Mouse (Mus musculus) neural tube, embryonic 12.5 days (tissue): ENCODE data around the gene Vmn1r189. TPM values are rescaled to one million over a fixed set of nuclear protein-coding genes. Genes with fewer than 3 reads are reported as not detected.
A peak's percentile ranks its signal among the peaks of the same experiment; 100 is the strongest.
"Not testable (repeated sequence)": the region's sequence is repeated elsewhere in the genome, so short reads cannot be mapped to it uniquely, and the experiment has no call there.

Experiments
- ATAC-seq: fragments of 200-750 bp; cut with Nextera tagmentation; 2 replicates; pipeline ENCODE4 v1.8.0; 2017; ENCODE audit warnings: low read depth, mild to moderate bottlenecking, moderate TSS enrichment, moderate library complexity; ENCODE audit not compliant: low FRiP score
- H3K27ac ChIP-seq: fragments of 300-500 bp; sonication (generic); 2 replicates; pipeline ENCODE4 v1.5.1; 2016
- H3K27me3 ChIP-seq: fragments of 300-500 bp; sonication (generic); replicated peaks from 2 replicates; pipeline ENCODE4 v1.6.1; 2016; ENCODE audit warnings: mild to moderate bottlenecking
- H3K36me3 ChIP-seq: fragments of 300-500 bp; sonication (generic); 2 replicates; pipeline ENCODE4 v1.6.1; 2016; ENCODE audit warnings: mild to moderate bottlenecking
- H3K4me1 ChIP-seq: fragments of 300-500 bp; sonication (generic); 2 replicates; pipeline ENCODE4 v1.6.1; 2016
- H3K4me2 ChIP-seq: fragments of 300-500 bp; sonication (generic); replicated peaks from 2 replicates; pipeline ENCODE4 v1.6.1; 2016; ENCODE audit warnings: mild to moderate bottlenecking
- H3K4me3 ChIP-seq: fragments of 300-500 bp; sonication (generic); 2 replicates; pipeline ENCODE4 v1.5.1; 2016
- H3K9ac ChIP-seq: fragments of 300-500 bp; sonication (generic); 2 replicates; pipeline ENCODE4 v1.6.1; 2016; ENCODE audit warnings: mild to moderate bottlenecking
- H3K9me3 ChIP-seq: fragments of 300-500 bp; sonication (generic); 2 replicates; pipeline ENCODE4 v1.6.1; 2016; ENCODE audit warnings: mild to moderate bottlenecking
- WGBS: fragments of 180-500 bp; shearing (Covaris S2); methylation state at CpG from one replicate; pipeline ENCODE4 v1.1.7; 2016; 5-methylcytosine and 5-hydroxymethylcytosine counted together
- microRNA-seq: library from miRNA; unstranded; fragments of <30 nt; microRNA quantifications from one replicate; pipeline ENCODE4, GENCODE M21; 2017
- polyA plus RNA-seq: library from polyadenylated mRNA; unstranded; fragments of >200 nt; fragmentation: Nextera tagmentation; extraction: Ambion mirVana; gene quantifications from 2 replicates; pipeline ENCODE4 v1.2.1, GENCODE M21; 2016

The Vmn1r189 gene
- polyA plus RNA-seq, result not detected in 2 replicates

GRCm38 (mm10) chr13:22105724-22106123 is at the start of gene Vmn1r189:
TSS of gene Vmn1r189 (minus strand) at chr13:22105824.
- H3K36me3 ChIP-seq, ATAC-seq, H3K9me3 ChIP-seq, H3K4me1 ChIP-seq, H3K4me3 ChIP-seq, H3K4me2 ChIP-seq, H3K27ac ChIP-seq, H3K27me3 ChIP-seq, H3K9ac ChIP-seq: not testable (repeated sequence)
- 91% methylated on average over 2 of the region's 2 CpGs for WGBS

- H3K4me1 ChIP-seq, ATAC-seq, H3K4me2 ChIP-seq, H3K27me3 ChIP-seq, H3K9ac ChIP-seq, H3K4me3 ChIP-seq, H3K9me3 ChIP-seq, H3K36me3 ChIP-seq, H3K27ac ChIP-seq: not testable (repeated sequence)
- WGBS, result 78% methylated on average over 5 of the region's 5 CpGs
Measured at GRCm38 (mm10) chr13:22136495-22137293, 31.1 kb upstream of the Vmn1r189 start.

GRCm38 (mm10) chr13:22084140-22084539 is 21.5 kb downstream of the Vmn1r189 start, which contains the start of gene Vmn1r188:
TSS of gene Vmn1r188 (plus strand) at chr13:22084440.
- not testable (repeated sequence) for H3K4me2 ChIP-seq, H3K9me3 ChIP-seq, H3K4me3 ChIP-seq, H3K4me1 ChIP-seq, H3K9ac ChIP-seq, H3K27ac ChIP-seq, H3K36me3 ChIP-seq, H3K27me3 ChIP-seq, ATAC-seq
- WGBS, result 84% methylated on average over 1 of the region's 1 CpGs

GRCm38 (mm10) chr13:22063468-22063867 is 42.2 kb downstream of the Vmn1r189 start:
- H3K4me3 ChIP-seq, result no peak overlapping the region
- H3K27me3 ChIP-seq, result no peaks in the 10 kb centered on the region
- no peaks in the 10 kb centered on the region for H3K4me1 ChIP-seq
- WGBS, result 74% methylated on average over 1 of the region's 1 CpGs
- H3K36me3 ChIP-seq, result no peaks in the 10 kb centered on the region
- H3K9ac ChIP-seq, result no peak overlapping the region
- H3K27ac ChIP-seq, result no peak overlapping the region
- H3K9me3 ChIP-seq, result no peaks in the 10 kb centered on the region
- no peak overlapping the region for H3K4me2 ChIP-seq
- ATAC-seq, result no peak

- WGBS, result 70% methylated on average over 1 of the region's 1 CpGs
- ATAC-seq, result no peak
- no peak overlapping the region for H3K4me2 ChIP-seq
- H3K9me3 ChIP-seq, result no peaks in the 10 kb centered on the region
- no peaks in the 10 kb centered on the region for H3K27me3 ChIP-seq
- no peaks in the 10 kb centered on the region for H3K4me1 ChIP-seq
- no peak overlapping the region for H3K27ac ChIP-seq
- no peaks in the 10 kb centered on the region for H3K36me3 ChIP-seq
- H3K4me3 ChIP-seq, result no peak overlapping the region
- H3K9ac ChIP-seq, result no peak overlapping the region
Measured at GRCm38 (mm10) chr13:22061422-22061821, 44.2 kb downstream of the Vmn1r189 start.

GRCm38 (mm10) chr13:22053754-22054153 is 51.9 kb downstream of the Vmn1r189 start:
- H3K9me3 ChIP-seq, result no peaks in the 10 kb centered on the region
- no peak for ATAC-seq
- 95% methylated on average over 1 of the region's 1 CpGs for WGBS

GRCm38 (mm10) chr13:22051523-22051859 is 54.1 kb downstream of the Vmn1r189 start:
- Histone ChIP-seq H3K27me3 (no peaks in the 10 kb centered on the region), H3K4me3 (peak overlapping the region; percentile 36), H3K9me3 (no peaks in the 10 kb centered on the region), H3K36me3 (no peaks in the 10 kb centered on the region), H3K4me2 (peak overlapping the region; percentile 58), H3K27ac (no peak overlapping the region), H3K4me1 (0 out of 2 replicates have a peak, but pooled peaks cover 4% of the 10 kb centered on the region), H3K9ac (peak overlapping the region; percentile 59; the same call in 1 of the 2 replicates)
- 11% methylated on average over 5 of the region's 5 CpGs for WGBS
- ATAC-seq, result peak; percentile 63

More at GRCm38 (mm10) chr13:22053754-22054153, 51.9 kb downstream of the Vmn1r189 start:
- Histone ChIP-seq H3K27ac (no peak overlapping the region), H3K4me3 (no peak overlapping the region), H3K4me1 (0 out of 2 replicates have a peak, but pooled peaks cover 4% of the 10 kb centered on the region), H3K4me2 (no peak overlapping the region), H3K36me3 (no peaks in the 10 kb centered on the region), H3K27me3 (no peaks in the 10 kb centered on the region), H3K9ac (no peak overlapping the region)

GRCm38 (mm10) chr13:22050591-22051522 is 54.8 kb downstream of the Vmn1r189 start:
- Histone ChIP-seq H3K9ac (peak overlapping the region; percentile 59), H3K36me3 (no peaks in the 10 kb centered on the region), H3K9me3 (no peaks in the 10 kb centered on the region), H3K27ac (peak overlapping the region; percentile 60; the same call in 1 of the 2 replicates), H3K27me3 (no peaks in the 10 kb centered on the region), H3K4me3 (peak overlapping the region; percentile 36), H3K4me2 (peak overlapping the region; percentile 58), H3K4me1 (0 out of 2 replicates have a peak, but pooled peaks cover 4% of the 10 kb centered on the region)
- ATAC-seq, result peak; percentile 96
- WGBS, result under 1% methylated on average over 52 of the region's 52 CpGs

Small RNA genes within 50 kb of the gene (microRNA-seq; reads per million reads assigned to microRNA genes)
- gene Gm26300, result not detected

Other genes with a start within 250 kb of the Vmn1r189 start
- 19.1 and 19.4 TPM in 2 replicates for gene Zfp184, start 160.7 kb downstream of the Vmn1r189 start, polyA plus RNA-seq
- not detected in 2 replicates for gene Pom121l2, start 124.6 kb downstream of the Vmn1r189 start, polyA plus RNA-seq
- gene Prss16, start 96.1 kb downstream of the Vmn1r189 start, polyA plus RNA-seq, result 0.41 TPM in 1 of 2 replicates, not detected in the other
- 3.3 and 13.9 TPM in 2 replicates for gene Hist1h2ah, start 70.3 kb downstream of the Vmn1r189 start, polyA plus RNA-seq
- 5.2 and 9.5 TPM in 2 replicates for gene Hist1h2bk, start 70.0 kb downstream of the Vmn1r189 start, polyA plus RNA-seq
- gene Hist1h4i, start 64.5 kb downstream of the Vmn1r189 start, polyA plus RNA-seq, result 20.1 and 23.9 TPM in 2 replicates
- gene Hist1h2ag, start 62.9 kb downstream of the Vmn1r189 start, polyA plus RNA-seq, result 43.6 and 46.1 TPM in 2 replicates
- 10.5 and 12.6 TPM in 2 replicates for gene Hist1h2bj, start 62.6 kb downstream of the Vmn1r189 start, polyA plus RNA-seq
- not detected in 2 replicates for gene Vmn1r188, start 21.4 kb downstream of the Vmn1r189 start, polyA plus RNA-seq
- not detected in 2 replicates for gene Vmn1r191, start 78.1 kb upstream of the Vmn1r189 start, polyA plus RNA-seq
- not detected in 2 replicates for gene Vmn1r192, start 85.3 kb upstream of the Vmn1r189 start, polyA plus RNA-seq
- not detected in 2 replicates for gene Vmn1r193, start 117.3 kb upstream of the Vmn1r189 start, polyA plus RNA-seq
- gene Vmn1r194, start 138.4 kb upstream of the Vmn1r189 start, polyA plus RNA-seq, result not detected in 2 replicates
- gene Vmn1r195, start 164.7 kb upstream of the Vmn1r189 start, polyA plus RNA-seq, result not detected in 2 replicates
- gene Vmn1r196, start 184.1 kb upstream of the Vmn1r189 start, polyA plus RNA-seq, result not detected in 2 replicates
- not detected in 2 replicates for gene Vmn1r197, start 218.8 kb upstream of the Vmn1r189 start, polyA plus RNA-seq
- not detected in 2 replicates for gene Vmn1r198, start 244.5 kb upstream of the Vmn1r189 start, polyA plus RNA-seq